Mouse (Mus musculus): ENCODE data around the gene Aebp2. TPM values are rescaled to one million over a fixed set of nuclear protein-coding genes. Genes with fewer than 3 reads are reported as not detected.
"Not testable (repeated sequence)": the region's sequence is repeated elsewhere in the genome, so short reads cannot be mapped to it uniquely, and the experiment has no call there.

The Aebp2 gene
- total RNA-seq, 2 experiments from 2014 or later, result 42.8 to 45.6 TPM

- intact Hi-C loops (cut with DNase I), result no loop called here
Observed at GRCm38 (mm10) chr6:140603228-140603944, 19.1 kb upstream of the Aebp2 start.

DNA sequence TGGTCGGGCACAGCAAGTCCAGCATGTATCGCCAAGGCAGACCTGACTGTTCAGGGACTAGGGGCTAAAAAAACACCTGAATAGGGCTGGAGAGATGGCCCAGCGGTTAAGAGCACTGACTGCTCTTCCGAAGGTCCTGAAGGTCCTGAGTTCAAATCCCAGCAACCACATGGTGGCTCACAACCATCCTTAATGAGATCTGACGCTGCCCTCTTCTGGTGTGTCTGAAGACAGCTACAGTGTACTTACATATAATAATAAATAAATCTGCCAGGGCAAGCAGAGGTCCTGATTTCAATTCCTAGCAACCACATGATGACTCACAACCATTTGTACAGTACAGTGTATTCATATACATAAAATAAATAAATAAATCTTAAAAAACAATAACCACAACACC is 17.3 kb upstream of the Aebp2 start:
- intact Hi-C loops (cut with DNase I); DNase-seq (ENCODE audit: extremely low spot score in 1 of 2, low spot score in 2 of 2): not testable (repeated sequence)

More at GRCm38 (mm10) chr6:140603228-140603944, 19.1 kb upstream of the Aebp2 start:
- no peak for DNase-seq (ENCODE audit: extremely low spot score in 1 of 2, low spot score in 2 of 2)

GRCm38 (mm10) chr6:140605732-140606131 is 16.7 kb upstream of the Aebp2 start:
- intact Hi-C loops (cut with DNase I), result no loop called here
- no peak for DNase-seq (ENCODE audit: extremely low spot score in 1 of 2, low spot score in 2 of 2)

DNA sequence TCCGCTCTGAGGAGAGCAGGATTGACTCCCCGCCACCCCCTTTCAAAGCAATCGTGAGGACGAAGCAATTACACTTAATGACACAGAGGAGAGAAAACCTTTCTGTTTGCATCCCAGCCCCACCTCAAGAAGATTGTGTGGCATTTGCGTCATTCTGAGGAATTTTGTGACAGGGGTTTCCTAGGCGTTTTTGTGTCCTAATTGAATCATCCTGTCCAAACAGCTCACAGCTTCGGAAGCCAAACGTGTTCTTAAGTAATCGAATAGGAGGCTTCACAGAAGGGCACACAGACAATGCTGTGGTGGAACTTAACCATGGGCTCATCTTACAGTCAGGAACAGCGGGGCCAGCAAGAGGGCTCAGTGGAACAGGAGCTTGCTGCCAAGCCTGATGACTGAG is 15.9 kb upstream of the Aebp2 start:
- intact Hi-C loops (cut with DNase I), result no loop called here

GRCm38 (mm10) chr6:140608666-140609065 is 13.8 kb upstream of the Aebp2 start:
- intact Hi-C loops (cut with DNase I), result no loop called here
- no peak for DNase-seq (ENCODE audit: extremely low spot score in 1 of 2, low spot score in 2 of 2)

More for the DNA sequence above, 15.9 kb upstream of the Aebp2 start:
- no peak for DNase-seq (ENCODE audit: extremely low spot score in 1 of 2, low spot score in 2 of 2)

- intact Hi-C loops (cut with DNase I), result no loop called here
- DNase-seq (ENCODE audit: extremely low spot score in 1 of 2, low spot score in 2 of 2), result no peak
Observed at GRCm38 (mm10) chr6:140609533-140609932, 12.9 kb upstream of the Aebp2 start.

DNA sequence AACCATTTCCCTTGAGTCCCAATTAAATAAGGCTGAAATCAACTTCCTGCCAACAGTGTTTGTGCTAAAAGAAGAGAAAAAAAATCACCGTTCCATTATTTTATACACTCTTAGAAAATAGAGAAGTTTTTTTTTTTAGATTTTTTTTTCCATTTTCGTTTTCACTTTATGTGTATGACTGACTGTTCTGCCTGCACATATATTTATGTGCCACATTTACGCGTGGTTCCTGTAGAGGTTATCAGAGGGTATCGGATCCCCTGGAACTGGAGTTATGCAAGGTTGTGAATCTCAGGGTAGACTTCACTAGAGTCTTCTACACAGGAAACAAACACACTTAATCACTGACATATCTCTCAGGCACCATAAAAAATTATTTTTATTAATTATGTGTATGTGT is 12.3 kb upstream of the Aebp2 start:
- DNase-seq (ENCODE audit: extremely low spot score in 1 of 2, low spot score in 2 of 2), result no peak
- intact Hi-C loops (cut with DNase I), result no loop called here

- intact Hi-C loops (cut with DNase I), result no loop called here
- no peak for DNase-seq (ENCODE audit: extremely low spot score in 1 of 2, low spot score in 2 of 2)
Observed at GRCm38 (mm10) chr6:140611282-140611681, 11.2 kb upstream of the Aebp2 start.

DNA sequence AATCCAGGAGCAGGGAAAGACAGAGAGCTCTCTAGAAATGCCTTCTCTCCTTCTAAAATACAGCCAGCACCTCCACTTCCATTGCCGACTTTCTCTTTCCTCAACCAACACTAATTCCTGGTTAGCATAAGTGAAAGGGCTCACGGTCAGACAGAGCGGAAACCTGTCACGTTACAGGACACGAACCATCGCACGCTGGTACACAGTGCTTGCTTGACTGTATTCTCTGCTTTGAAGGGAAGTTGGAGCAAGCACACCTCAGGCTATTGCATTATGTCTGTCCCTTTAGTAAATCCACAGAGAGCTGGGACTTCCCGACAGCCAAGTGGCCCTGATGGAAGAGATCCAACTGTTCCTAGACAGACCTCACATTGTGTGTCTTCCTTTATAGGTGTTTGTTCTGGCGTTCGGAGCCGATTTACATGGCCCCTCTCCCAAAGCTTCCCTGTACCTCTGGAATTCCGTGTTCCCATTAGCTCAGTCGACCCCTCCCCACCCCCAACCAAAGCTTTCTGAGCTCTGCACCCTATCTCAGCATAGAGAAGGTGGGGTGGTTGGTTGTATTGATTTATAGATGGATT is 10.5 kb upstream of the Aebp2 start:
- intact Hi-C loops (cut with DNase I), result no loop called here
- no peak for DNase-seq (ENCODE audit: extremely low spot score in 1 of 2, low spot score in 2 of 2)

- intact Hi-C loops (cut with DNase I), result no loop called here
- DNase-seq (ENCODE audit: extremely low spot score in 1 of 2, low spot score in 2 of 2), result no peak
Observed at GRCm38 (mm10) chr6:140613822-140614221, 8.6 kb upstream of the Aebp2 start.

- intact Hi-C loops (cut with DNase I), result no loop called here
- DNase-seq (ENCODE audit: extremely low spot score in 1 of 2, low spot score in 2 of 2), result no peak
Observed at GRCm38 (mm10) chr6:140614711-140615110, 7.8 kb upstream of the Aebp2 start.

DNA sequence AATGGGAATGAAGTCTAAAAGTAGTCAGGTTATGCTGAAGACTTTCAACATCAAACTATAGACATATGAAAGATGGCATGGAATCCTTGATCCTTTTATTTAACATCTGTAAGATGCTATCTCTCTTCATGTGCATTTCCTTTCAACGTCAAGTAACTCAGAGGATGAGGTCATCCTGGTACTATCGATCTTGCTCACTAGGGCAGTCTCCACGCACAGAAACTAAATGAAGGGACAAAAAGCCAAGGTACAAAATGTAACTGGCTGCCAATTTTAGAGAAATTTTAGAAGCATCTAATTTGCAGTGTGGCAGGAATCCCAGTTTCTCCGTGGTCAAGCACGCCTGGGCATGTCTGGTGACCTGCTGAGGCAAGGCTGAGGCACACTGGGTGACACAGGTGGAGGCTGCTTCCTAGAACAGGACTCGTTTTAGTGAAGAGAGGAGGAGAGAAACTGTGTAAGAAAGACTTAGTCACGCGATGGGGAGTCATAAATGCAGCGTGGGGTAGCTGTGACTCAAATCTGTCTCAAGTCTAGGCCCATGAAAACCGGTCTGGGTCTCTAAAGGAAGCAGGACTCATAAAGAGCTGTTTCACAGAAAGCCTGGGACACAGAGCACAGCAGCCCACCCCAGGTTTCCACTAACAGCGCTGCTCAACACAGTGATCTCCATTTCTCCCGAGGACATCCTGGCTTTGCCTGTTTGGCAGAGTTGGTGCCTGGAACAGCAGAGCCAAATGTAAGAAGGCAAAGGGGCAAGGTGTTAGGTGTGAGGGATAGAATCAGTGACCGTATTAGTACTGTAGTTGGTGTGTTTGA is 1.7 kb upstream of the Aebp2 start:
- DNase-seq (ENCODE audit: extremely low spot score in 1 of 2, low spot score in 2 of 2), result no peak

GRCm38 (mm10) chr6:140621622-140622021 is 841 bp upstream of the Aebp2 start:
- intact Hi-C loops (cut with DNase I), result no loop called here
- DNase-seq (ENCODE audit: extremely low spot score in 1 of 2, low spot score in 2 of 2), result no peak

More for the DNA sequence above, 1.7 kb upstream of the Aebp2 start:
- intact Hi-C loops (cut with DNase I), result no loop called here

- intact Hi-C loops (cut with DNase I), result no loop called here
- DNase-seq (ENCODE audit: extremely low spot score in 1 of 2, low spot score in 2 of 2), result peak; percentile 89 to 96
Observed at GRCm38 (mm10) chr6:140623226-140624095, 998 bp downstream of the Aebp2 start.

GRCm38 (mm10) chr6:140624096-140625051 is 1.9 kb downstream of the Aebp2 start:
- peak in 1 of 2 experiments; percentile 75 for DNase-seq (ENCODE audit: extremely low spot score in 1 of 2, low spot score in 2 of 2)
- intact Hi-C loops (cut with DNase I), result no loop called here

- intact Hi-C loops (cut with DNase I), result no loop called here
- DNase-seq (ENCODE audit: extremely low spot score in 1 of 2, low spot score in 2 of 2), result no peak
Observed at GRCm38 (mm10) chr6:140629176-140629859, 6.9 kb downstream of the Aebp2 start.

- intact Hi-C loops (cut with DNase I), result no loop called here
- DNase-seq (ENCODE audit: extremely low spot score in 1 of 2, low spot score in 2 of 2), result no peak
Observed at GRCm38 (mm10) chr6:140630306-140630705, 7.8 kb downstream of the Aebp2 start.

Data from left cerebral cortex, postnatal 10 days (tissue).